Mouse (Mus musculus) cerebellum, adult (tissue): ENCODE results near the gene Ppm1j.
A peak's percentile ranks its signal among the peaks of the same experiment; 100 is the strongest.
"Not testable (repeated sequence)": the region's sequence is repeated elsewhere in the genome, so short reads cannot be mapped to it uniquely, and the experiment has no call there.

Source experiments
- ATAC-seq: cut with Nextera tagmentation; 2 replicates; pipeline ENCODE4 v1.9.2; 2017; ENCODE audit warnings: mild to moderate bottlenecking, moderate library complexity, mixed read lengths; ENCODE audit not compliant: insufficient number of reproducible peaks, low FRiP score, low TSS enrichment

Gene Ppm1j

GRCm38 (mm10) chr3:104805539-104805938 is 24.7 kb downstream of the Ppm1j start:
- no peak for ATAC-seq

- no peak for ATAC-seq
Measured at GRCm38 (mm10) chr3:104811752-104812151, 30.9 kb downstream of the Ppm1j start.

GRCm38 (mm10) chr3:104812254-104812653 is 31.4 kb downstream of the Ppm1j start:
- ATAC-seq, result no peak

GRCm38 (mm10) chr3:104813227-104813626 is 32.4 kb downstream of the Ppm1j start:
- not testable (repeated sequence) for ATAC-seq

GRCm38 (mm10) chr3:104814746-104815145 is 33.9 kb downstream of the Ppm1j start:
- no peak for ATAC-seq

GRCm38 (mm10) chr3:104815346-104815745 is 34.5 kb downstream of the Ppm1j start:
- ATAC-seq, result no peak

GRCm38 (mm10) chr3:104816130-104816529 is 35.3 kb downstream of the Ppm1j start:
- ATAC-seq, result no peak

- ATAC-seq, result peak; percentile 67; the same call in 1 of the 2 replicates
Measured at GRCm38 (mm10) chr3:104817481-104817990, 36.7 kb downstream of the Ppm1j start.

GRCm38 (mm10) chr3:104817991-104818748 is 37.3 kb downstream of the Ppm1j start, which contains the start of gene Mov10:
Gene Mov10, minus strand, starts transcription at chr3:104818563.
- ATAC-seq, result peak; percentile 50

- no peak for ATAC-seq
Measured at GRCm38 (mm10) chr3:104818749-104819134, 37.9 kb downstream of the Ppm1j start.

GRCm38 (mm10) chr3:104820426-104820825 is 39.6 kb downstream of the Ppm1j start:
- ATAC-seq, result no peak

GRCm38 (mm10) chr3:104822413-104822812 is 41.6 kb downstream of the Ppm1j start:
- no peak for ATAC-seq
